Mouse (Mus musculus) adrenal gland (tissue): ENCODE results near the gene Abtb2.

Source experiments
- intact Hi-C: fragments of 180-260 bp; cut with DNase I; formaldehyde crosslinking; loops from one replicate; pipeline ENCODE4 v1.15.1; 2025

Gene Abtb2

DNA sequence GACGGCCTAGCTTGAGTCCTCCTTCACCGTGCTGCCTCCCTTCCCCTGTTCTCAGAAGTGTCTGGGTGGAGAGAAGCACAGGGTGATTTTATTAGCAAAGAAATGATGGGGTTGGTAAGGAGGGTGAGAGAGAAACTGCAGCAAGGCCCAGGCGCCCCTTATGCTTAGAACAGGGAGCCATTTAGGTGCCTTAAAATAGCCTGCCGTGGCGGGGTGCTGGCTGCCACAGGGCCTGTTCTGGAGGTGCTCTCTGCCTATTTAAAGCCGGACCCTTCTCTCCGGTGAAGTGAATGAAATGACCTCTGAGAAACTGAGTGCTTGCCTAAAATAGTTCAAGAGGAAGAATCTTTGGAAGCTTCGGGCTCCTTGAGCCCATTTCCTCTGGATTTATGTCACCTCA lies 14.6 kb downstream of the Abtb2 start:
- intact Hi-C loops = no loop called here

DNA sequence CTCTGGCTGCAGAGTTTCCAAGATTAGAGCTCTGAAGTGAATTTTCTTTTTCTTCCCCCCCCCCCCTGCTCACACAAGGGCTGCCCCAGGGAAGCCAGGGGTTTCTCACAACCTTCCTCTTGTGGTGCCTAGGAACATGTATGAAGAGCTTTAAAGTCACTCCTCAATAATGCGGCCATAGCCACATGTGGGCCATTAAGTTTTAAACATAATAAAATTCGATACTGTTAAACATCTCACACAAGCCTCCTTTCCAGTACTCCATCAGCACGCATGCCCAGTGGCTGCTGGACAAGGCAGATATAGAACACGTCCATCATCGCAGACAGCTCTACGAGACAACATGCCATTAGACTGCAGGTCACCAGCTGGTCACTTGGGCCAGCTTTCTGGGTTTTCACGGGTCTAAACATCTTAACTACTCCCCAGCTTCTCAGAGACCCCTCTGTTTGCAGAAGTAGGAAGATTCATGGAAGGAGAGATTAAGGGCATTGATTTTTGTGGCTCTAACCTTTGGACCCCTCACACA lies 15.3 kb downstream of the Abtb2 start:
- intact Hi-C loops = no loop called here

DNA sequence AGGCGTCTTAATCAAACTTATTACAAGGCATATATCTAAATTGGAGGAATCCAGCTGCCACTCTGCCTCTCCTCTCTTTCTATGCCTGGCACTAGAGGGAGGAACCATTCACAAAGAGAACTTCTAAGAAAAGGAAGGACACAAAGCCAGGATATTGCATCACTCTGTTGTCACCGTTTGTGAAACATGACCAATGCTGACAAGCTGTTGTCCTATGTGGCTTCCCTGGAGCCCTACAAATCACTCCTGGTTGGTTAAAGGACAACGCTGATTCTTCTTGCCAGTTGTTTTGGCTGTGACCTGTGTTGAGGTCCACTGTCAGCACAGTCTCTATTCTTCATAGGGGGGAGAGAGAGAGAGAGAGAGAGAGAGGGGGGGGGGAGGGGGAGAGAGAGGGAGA lies 17.2 kb downstream of the Abtb2 start:
- intact Hi-C loops = no loop called here

DNA sequence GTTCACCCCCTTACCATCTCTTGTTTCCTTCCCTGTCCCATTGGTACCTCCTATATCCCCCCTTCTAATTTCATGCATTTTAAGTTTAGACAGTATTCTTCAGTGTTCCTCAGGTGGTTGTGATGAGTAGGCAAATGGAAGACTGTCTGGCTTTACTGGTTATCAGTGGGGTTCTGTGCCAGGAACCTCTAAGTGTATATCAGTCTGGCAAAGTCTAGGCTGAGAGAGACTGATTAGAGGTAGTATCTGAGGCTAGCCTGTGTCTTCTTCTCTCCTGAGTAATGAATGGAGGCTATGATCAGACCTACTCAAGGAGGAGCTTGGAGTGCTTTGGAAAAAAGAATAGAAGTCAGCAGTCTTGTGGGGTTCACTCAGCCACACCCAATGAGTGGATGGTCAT lies 18.0 kb downstream of the Abtb2 start:
- intact Hi-C loops = no loop called here

DNA sequence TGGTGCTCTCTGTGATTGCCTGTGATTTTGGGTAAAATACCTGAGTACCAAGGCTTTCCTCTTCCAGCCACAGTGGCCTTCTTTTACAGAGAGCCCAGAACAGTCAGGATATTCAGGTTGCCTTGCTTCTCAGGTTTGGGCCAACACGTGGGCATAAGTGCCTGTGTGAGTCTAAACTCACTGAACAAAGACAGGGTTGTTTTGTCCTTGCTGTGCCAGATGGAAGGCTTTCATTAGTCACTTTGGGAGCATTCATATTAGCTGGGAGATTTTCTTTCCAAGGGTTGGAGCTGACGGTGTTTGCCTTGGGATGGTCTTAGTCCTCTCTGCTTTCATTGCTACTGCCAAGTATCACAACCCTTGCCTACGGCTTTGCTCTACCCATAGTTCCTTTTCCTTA lies 20.3 kb downstream of the Abtb2 start:
- intact Hi-C loops = no loop called here

DNA sequence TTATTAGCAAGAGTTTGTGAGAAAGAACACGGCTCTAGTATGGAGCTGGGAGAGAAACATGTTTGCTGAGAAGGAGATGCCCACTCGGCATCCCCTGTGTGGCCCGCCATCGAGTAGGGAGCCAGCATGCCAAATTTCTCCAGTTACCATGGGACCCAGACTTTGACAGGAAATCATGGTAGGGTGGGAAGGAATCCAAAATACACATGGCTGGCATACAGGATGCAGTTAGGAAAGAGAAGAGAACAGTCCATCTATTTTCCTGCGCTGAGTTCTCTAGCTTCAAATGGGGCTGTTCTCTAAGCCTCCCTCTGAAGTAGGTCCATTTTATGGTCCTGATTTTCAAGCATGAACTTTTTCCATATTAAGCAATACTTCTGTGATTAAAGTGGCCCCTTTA lies 22.7 kb downstream of the Abtb2 start:
- intact Hi-C loops = no loop called here

DNA sequence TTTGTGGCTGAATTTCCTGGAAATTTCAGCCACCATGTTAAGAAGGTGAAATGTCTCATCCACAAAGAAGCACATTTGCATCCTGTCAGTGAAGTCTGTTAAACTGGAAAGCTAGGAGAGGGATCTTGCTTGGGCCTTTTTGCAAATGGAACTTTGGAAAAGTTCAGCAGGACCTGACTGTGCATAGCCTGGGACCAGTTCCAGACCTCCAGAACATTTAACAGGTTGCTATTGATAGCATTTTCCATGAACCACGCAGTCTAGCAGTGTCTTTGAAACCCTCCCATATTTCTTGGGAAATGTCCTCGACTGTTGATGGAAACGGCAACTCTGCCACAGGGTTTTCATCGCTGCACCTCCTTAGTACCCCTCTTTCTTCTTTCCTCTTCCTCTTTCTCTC lies 23.3 kb downstream of the Abtb2 start:
- intact Hi-C loops = no loop called here

DNA sequence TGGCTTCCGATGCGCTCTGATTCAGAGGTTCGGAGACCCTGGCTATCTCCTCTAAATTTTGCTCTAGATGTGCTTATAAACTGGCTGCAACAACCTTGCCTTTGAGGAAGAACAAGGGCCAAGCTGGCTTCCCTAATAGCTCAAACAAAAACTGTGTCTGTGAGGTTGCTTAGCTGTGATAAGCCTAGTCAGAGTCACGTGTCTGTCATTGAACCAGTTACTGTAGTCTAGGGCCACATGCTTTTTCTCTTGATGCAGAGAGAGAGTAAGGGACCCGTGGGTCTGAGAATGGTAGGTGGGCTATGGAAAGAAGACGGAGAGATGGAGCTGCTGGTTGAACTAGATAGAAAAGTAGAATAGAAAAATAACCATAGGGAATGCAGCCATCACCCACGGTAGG lies 24.5 kb downstream of the Abtb2 start:
- intact Hi-C loops = no loop called here

DNA sequence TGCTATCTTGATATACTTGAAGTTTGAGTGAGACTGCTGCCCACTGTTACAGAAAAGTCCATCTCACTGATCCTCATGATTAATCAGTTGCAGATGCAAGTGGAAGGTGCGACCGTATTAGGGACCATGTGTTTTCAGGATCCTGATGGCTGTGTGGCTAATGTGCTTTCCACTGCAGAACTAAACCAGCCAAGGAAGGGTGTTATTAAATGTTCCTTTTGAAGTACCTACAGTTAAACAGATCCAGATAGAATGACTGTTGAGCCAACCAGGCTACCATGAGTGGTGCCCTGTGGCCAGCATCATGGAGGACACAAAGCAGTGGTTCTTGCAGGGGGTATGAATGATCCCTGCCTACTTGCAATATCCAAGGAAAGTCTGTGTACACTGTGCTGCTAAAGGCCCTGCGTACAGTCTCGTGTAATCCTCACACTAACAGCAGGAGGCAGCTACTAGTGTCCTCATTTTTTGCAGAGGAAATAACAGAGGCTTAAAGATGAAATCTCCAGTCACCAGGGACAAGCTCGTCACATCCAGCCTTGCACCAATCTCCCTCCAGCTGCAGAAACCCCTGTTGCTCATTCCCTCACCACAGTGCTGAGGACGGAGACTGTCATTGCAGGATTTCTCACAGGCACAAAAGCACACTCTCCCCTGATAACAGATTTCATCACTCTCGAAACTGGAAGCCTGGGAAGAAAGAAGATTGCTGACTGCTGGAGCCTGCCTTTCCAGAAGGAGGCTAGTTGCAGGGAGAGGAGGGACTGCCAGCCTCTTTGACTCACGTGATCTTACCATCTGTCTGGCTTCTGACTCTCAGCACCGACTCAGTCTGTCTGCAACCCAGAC lies 25.9 kb downstream of the Abtb2 start:
- intact Hi-C loops = no loop called here

DNA sequence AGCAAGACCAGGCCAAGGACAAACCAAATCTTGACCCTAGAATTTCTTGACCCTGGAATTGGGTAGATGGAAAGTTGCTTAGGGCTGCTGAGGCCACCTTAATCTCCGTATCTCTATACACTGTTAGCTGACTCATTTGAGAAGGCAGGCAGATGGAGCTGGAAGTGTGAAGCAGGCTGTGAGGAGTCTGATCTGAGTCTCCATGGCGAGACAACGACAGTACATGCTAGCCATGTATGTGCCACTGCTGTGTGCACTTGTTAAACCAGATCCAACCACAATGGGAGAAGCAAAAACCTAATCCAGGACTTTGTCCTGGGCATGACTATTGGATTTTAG lies 26.4 kb downstream of the Abtb2 start:
- intact Hi-C loops = no loop called here

DNA sequence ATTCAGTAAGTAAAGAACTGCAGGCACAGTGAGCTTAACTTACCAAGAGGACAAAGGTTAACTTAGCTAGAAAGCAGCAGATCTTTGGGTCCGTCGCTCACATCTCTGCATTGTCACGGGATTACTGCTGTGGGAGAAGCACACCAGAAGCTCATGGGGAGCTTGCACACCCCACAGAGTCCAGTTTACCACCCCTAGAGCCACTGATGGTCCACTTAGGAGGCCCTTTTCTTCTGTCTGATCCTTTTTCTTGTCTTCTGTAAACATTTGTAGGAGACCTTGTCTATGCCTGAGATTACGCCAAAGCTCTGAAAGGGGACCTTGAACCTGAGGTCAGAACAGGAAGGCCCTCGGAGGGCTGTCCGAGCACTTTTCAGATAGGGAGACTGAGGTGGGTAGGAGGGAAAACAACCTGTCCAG lies 28.5 kb downstream of the Abtb2 start:
- intact Hi-C loops = no loop called here

DNA sequence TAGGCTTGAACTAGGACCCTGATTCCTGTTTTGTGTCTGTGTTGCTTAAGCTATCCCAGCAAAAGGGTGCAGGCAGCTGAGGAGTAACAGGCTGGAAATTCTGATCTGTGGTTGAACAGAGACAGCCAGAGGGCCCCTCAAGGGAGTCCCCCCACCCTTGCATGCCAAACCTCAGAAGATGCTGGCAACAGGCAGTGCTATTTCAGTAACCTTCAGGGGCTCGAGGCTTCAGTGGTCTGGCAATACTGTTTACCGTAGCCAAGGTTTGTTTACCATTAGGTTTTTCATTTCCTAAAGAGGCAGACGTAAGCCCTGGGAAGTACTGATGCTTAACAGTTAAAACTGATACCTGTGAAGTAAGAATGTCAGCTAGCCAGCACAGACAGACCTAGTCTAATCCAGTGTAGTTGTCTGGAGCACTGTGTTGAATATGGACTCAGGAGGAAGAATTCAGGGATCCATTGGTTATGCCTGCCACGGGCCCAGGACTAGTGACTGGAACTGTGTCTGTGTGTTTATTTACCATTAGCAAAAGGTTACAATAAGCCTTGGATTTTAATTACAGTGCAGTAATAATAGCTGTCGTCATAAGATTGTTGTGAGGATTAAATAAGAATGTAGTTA lies 29.0 kb downstream of the Abtb2 start:
- intact Hi-C loops = no loop called here

DNA sequence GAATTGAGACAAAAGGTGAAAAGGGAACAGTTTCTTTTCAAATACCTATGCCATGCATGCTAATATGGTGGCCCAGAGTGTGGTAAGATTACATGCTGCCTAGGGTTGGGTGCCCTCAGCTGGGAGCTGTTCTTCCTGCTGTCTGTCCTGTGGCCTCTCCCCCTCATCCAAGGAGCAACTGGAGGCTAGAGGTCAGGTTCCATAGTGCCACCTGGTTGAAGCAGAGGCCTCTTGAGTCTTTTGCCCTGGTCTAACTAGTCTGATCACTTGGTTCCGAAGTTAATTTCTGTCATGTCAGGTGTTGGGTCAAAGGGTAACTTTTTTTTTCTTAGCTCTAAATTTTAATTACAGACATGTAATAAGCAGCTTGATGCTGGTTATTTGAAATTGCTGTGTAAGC lies 33.2 kb downstream of the Abtb2 start:
- intact Hi-C loops = no loop called here

DNA sequence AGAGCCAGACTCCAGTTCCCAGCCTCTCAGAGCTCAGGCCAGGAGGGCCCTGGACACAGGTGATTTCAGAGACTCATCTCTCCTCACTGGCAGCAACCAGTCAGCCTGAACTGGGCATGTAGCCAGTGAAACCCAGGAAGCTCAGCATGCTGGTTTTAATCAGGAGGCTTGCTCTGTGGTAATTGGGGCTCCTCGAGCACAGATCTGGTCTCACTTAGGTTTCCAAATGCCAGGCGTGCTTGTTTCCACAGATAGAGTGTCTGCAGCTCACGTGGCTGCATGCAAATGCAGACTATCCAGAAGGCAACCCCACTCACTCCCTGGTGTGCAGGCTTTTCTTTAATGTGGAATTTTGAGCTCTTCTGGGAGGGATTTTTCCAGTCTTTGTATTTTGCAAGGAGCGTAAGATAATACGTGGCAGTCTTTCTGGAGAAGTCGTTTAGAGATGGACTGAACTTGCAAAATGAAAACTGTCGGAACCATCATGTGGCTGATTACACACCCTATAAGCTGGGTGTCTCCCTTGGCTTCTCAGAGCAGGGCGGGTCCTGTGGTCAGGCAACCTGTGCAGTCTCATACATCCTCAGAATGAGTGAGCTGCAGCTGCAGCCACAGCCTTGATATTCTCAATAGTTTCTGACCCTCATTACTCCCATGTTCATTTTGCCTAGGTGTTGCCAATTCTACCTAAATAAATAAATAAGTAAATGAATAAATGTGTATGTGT lies 34.2 kb downstream of the Abtb2 start:
- intact Hi-C loops = no loop called here

DNA sequence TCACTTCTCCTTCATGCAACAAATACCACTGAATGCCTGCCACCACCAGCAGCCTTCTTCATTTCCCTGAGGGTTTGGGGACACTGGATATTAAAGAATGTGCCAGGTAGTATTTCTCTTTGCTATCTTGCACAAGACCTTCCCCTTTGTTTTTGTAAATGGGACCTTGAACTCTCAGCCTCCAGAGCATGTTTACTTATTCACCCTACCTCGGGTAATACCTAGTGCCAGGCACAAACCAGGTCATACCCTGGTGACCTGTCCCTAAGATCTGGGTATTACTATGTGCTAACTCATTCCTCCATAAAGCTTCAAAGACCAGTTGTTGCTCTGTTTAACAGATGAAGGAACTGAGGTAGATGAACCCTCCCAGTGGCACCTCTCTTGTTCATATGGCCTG lies 35.0 kb downstream of the Abtb2 start:
- intact Hi-C loops = no loop called here

DNA sequence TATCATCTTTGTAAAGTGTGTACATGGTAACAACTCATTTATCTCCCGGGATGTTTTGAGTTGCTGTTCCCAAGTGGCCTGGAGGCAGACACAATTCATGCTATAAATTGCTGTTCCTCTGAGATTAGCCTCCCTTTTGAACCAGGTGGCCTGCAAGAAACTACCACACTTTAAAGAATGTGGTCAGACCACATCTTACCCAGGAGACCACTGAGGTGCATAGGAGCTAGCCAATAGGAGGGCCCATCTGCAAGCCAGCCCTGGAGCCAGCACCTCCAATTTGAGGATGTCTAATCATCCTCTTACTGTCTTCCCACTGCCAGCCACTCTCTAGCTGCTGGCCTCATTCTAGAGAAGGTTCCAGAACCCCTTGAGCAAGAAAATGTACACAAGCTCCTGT lies 35.4 kb downstream of the Abtb2 start:
- intact Hi-C loops = no loop called here

DNA sequence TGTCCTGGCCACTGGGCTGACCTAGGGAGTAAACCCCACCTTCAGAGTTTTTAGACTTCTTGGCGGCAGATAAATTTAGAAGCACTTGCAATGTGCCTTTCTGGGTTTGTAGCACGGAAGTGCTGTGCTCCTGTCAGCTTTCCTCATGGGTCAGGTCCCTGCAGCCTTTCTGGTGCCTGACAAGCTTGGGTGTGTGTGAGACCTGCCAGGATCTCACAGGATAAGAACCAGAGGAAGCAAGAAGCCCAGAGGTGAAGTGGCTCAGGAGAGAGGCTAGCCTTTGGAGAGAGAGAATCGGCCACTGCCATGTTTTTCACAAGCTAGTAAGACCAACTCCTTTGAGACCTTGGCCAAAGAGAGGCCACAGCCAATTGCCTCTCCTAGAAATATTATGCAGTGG lies 37.1 kb downstream of the Abtb2 start:
- intact Hi-C loops = no loop called here

DNA sequence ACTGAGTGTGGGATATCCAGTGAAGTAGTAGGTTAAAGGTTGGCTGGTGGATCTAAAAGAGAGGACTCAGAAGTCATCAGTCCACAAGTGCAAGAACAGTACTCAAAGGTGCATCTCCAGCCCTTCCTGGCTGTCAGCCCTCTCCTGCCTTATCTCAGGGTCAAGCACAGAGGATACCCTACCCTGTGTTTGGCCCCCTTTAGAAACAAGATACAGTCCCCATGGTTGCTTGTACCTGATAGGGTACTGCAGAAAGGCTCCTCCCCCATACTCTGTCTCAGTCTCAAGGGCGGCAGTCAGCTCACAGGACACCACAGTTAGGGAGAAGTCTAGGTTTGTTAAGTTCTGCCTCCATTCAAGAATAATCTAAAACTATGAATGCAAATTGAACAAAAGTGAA lies 37.8 kb downstream of the Abtb2 start:
- intact Hi-C loops = no loop called here

DNA sequence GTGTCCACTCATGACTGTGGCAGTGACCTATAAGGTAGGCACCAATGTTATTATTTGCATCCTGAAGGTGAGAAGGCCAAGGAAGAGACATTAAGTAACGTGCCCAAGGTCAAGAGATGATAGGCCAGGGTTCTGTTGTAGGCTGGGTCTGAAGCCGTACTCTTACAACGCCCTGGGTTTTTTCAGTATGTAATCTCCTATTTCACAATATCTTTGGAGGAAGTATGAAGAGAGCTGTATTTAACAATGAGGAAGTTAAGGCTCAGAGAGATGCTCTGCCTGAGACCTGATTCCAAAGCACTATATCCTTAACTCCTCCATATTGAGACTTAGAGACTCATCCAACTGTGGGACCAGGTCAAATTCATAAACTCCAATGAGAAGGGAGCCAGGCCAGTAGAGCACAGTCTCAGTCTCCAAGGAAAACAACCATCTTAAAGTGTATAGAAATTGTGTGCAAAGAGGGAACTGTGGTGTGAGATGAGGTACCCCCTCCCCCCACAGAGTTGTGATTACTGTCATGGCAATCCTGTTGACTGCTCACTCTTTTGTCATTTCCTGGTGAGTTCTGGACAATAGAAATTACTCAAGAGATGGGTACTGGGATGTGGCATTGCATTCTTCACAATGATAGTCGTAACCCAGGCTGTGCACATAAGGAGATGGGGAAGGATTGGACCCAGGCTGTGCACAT lies 39.8 kb downstream of the Abtb2 start:
- intact Hi-C loops = loop anchor here (5.0 kb wide), 1 partner anchor 39 kb away; the partner anchor contains the start of gene Abtb2

DNA sequence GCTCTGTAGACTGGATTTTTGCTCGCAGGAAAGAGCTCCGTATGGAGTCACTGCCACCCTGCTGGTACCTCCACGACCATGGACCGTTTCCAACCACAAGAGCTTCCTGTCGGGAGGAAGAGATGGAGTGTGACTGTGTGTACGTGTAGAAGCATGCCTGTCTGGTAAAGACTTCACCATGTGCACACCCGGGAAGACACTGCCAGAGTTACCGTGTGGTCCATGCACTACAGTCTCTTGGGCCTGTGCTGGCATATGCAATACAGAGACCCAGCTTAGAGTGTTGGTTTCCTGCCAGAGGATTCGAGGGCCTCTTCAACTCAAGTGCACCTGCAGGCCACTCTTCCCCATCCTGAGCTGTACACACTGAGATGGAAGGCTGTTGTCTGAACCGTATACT lies 41.8 kb downstream of the Abtb2 start:
- intact Hi-C loops = loop anchor here (5.0 kb wide), 1 partner anchor 41 kb away; the partner anchor contains the start of gene Abtb2

DNA sequence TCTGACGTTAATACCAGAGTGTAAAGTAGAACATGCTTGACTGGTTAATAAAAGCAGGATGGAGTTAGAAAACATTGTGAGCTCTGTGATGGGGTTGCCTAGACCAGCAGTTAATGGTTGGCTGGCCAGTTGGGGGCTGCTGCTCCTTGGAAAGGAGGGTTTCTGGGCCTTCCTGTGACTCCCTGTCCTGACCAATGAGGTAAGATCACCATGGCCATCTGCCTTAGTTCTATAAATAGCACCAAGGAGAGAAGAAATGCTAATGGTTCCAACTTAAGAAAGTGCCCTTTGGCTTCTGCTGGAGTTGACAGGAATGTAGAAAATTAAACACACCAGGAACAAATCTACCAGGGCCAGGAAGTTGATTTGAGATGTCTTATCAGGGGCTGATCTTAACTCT lies 42.8 kb downstream of the Abtb2 start:
- intact Hi-C loops = loop anchor here (5.0 kb wide), 1 partner anchor 42 kb away; the partner anchor contains the start of gene Abtb2
